Mouse (Mus musculus) liver, embryonic 11.5 days (tissue): ENCODE measurements around the gene Gm49388. TPM values are rescaled to one million over a fixed set of nuclear protein-coding genes. Genes with fewer than 3 reads are reported as not detected.

Source experiments
- ATAC-seq: fragments of 200-750 bp; cut with Nextera tagmentation; replicated peaks from 2 replicates; pipeline ENCODE4 v1.8.0; 2017; ENCODE audit warnings: moderate number of reproducible peaks, mild to moderate bottlenecking, moderate TSS enrichment, moderate library complexity; ENCODE audit not compliant: low FRiP score
- DNase-seq: peaks from one replicate; pipeline ENCODE4 v3.0.0-alpha.2; 2017; ENCODE audit warnings: low spot score
- H3K27ac ChIP-seq: fragments of 300-500 bp; sonication (generic); 2 replicates; pipeline ENCODE4 v1.5.1; 2014; ENCODE audit warnings: mild to moderate bottlenecking, low read depth, low read length, control low read depth
- H3K27me3 ChIP-seq: fragments of 300-500 bp; sonication (generic); replicated peaks from 2 replicates; pipeline ENCODE4 v1.6.1; 2014; ENCODE audit warnings: low read length, mixed read lengths; ENCODE audit not compliant: control insufficient read depth, insufficient read depth
- H3K36me3 ChIP-seq: fragments of 300-500 bp; sonication (generic); 2 replicates; pipeline ENCODE4 v1.6.1; 2014; ENCODE audit warnings: mild to moderate bottlenecking, low read length, moderate library complexity, mixed read lengths; ENCODE audit not compliant: control insufficient read depth, insufficient read depth
- H3K4me1 ChIP-seq: fragments of 300-500 bp; sonication (generic); replicated peaks from 2 replicates; pipeline ENCODE4 v1.6.1; 2014; ENCODE audit warnings: low read length, mixed read lengths; ENCODE audit not compliant: control insufficient read depth, insufficient read depth
- H3K4me2 ChIP-seq: fragments of 300-500 bp; sonication (generic); 2 replicates; pipeline ENCODE4 v1.6.1; 2014; ENCODE audit warnings: mild to moderate bottlenecking, control low read depth, moderate library complexity
- H3K4me3 ChIP-seq: fragments of 300-500 bp; sonication (generic); 2 replicates; pipeline ENCODE4 v1.5.1; 2014; ENCODE audit warnings: low read depth, low read length, control low read depth
- H3K9ac ChIP-seq: fragments of 300-500 bp; sonication (generic); 2 replicates; pipeline ENCODE4 v1.6.1; 2014; ENCODE audit warnings: low read depth, low read length, control low read depth
- H3K9me3 ChIP-seq: fragments of 300-500 bp; sonication (generic); 2 replicates; pipeline ENCODE4 v1.6.1; 2016; ENCODE audit warnings: low read length, inconsistent platforms, mixed read lengths; ENCODE audit not compliant: control insufficient read depth
- WGBS: fragments of 180-500 bp; shearing (Covaris S2); extraction: QIAGEN DNeasy Blood & Tissue Kit; methylation state at CpG from one replicate; pipeline ENCODE4 v1.1.7; 2014; 5-methylcytosine and 5-hydroxymethylcytosine counted together
- polyA plus RNA-seq: library from polyadenylated mRNA; unstranded; fragments of >200 nt; fragmentation: Nextera tagmentation; extraction: Ambion mirVana; gene quantifications from 2 replicates; pipeline ENCODE4 v1.2.1, GENCODE M21; 2014

The Gm49388 gene
- polyA plus RNA-seq: not detected in 2 replicates

DNA sequence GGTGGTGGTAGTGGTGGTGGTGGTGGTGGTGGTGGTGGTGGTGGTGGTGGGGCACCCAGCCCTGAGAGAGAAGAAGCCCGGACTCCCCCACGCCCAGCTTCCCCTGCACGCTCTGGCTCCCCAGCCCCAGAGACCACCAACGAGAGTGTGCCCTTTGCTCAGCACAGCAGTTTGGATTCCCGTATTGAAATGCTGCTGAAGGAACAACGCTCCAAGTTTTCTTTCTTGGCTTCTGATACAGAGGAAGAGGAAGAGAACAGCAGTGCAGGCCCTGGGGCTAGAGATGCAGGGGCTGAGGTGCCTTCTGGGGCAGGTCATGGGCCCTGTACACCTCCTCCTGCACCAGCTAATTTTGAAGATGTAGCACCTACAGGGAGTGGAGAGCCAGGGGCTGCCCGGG, at the start of gene Gm49388:
Gene Gm49388, plus strand, starts transcription at position 301 of the 400 bp plus-strand sequence.
- ATAC-seq: no peak
- H3K36me3 ChIP-seq: peaks cover 75% of the 10 kb centered on the region
- H3K9me3 ChIP-seq: no peaks in the 10 kb centered on the region
- H3K4me1 ChIP-seq: no peaks in the 10 kb centered on the region
- no peak within 1 kb of the TSS; the same call in 1 of the 2 replicates for H3K27ac ChIP-seq
- no peak within 1 kb of the TSS for H3K4me2 ChIP-seq
- H3K4me3 ChIP-seq: no peak within 1 kb of the TSS
- no peak for DNase-seq
- H3K9ac ChIP-seq: no peak within 1 kb of the TSS
- H3K27me3 ChIP-seq: no peaks in the 10 kb centered on the region
- WGBS: 95% methylated on average over 7 of the region's 7 CpGs

DNA sequence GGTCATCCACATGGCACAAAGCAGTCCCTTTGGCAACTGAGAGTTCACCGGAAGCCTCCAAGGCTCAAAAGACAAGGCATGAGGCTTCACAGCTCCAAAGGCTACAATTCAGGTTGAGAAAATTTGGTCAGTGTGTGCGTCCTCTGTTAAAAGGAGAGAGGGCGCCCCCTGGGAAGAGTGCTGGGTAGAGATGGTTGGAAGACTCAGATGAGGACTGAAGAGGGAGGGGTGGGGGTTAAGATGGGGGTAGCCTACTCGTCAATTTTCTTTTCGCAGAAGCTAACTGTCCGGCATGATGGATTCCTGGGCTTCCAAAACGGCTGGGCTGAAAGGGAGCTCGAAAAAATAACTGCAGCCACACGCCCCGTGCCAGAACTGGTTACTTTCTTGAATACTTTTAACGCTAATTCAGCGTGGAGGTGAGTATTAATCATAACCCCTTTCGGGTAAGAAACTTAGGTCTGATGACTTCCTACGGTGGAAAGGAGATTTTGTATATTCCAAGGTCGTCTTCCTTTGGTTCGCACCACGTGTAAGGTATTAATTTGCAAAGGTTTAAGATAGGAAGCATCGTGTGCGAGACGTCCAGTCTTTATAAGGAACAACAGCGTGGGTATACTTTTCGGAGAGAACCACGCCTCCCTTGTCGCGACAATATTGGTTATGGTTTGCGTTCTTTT, 40.9 kb upstream of the Gm49388 start, which contains the start of gene Fbxl19:
Gene Fbxl19, plus strand, starts transcription at position 178 of the 680 bp plus-strand sequence.
- ATAC-seq: no peak
- peak within 1 kb of the TSS; percentile 83 for H3K9ac ChIP-seq
- WGBS: under 1% methylated on average over 26 of the region's 26 CpGs

DNA sequence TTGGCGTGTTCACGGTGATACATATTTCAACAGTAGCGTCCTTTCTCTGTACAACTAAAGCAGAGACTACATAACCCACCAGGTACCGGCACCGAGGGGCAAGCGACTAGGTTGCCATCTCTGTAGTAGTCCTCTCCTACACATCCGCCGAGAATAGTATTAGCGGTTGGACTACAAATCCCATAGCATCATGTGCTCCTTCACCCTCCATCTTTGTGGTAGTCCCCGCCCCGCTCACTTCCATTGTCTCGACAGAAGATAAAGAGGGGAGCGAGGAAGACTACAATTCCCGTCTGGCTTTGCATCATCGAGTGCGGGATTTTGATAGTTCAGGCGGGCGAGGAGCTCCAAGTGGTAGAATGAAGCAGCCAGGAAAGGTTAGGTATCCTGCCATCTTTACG, 40.2 kb upstream of the Gm49388 start:
- H3K4me3 ChIP-seq: peak overlapping the region; percentile 76
- peaks cover 3% of the 10 kb centered on the region; the same call in 1 of the 2 replicates for H3K36me3 ChIP-seq
- no peaks in the 10 kb centered on the region for H3K27me3 ChIP-seq
- peak; percentile 85 for DNase-seq
- WGBS: under 1% methylated on average over 19 of the region's 19 CpGs
- H3K4me1 ChIP-seq: peaks cover 7% of the 10 kb centered on the region
- peak overlapping the region; percentile 86 for H3K27ac ChIP-seq
- no peaks in the 10 kb centered on the region for H3K9me3 ChIP-seq
- ATAC-seq: peak; percentile 86
- peak overlapping the region; percentile 83 for H3K9ac ChIP-seq
- H3K4me2 ChIP-seq: peak overlapping the region; percentile 98

More for the DNA sequence above, 40.9 kb upstream of the Gm49388 start, which contains the start of gene Fbxl19:
- peak within 1 kb of the TSS; percentile 86 for H3K27ac ChIP-seq
- H3K4me2 ChIP-seq: peak within 1 kb of the TSS; percentile 98
- no peaks in the 10 kb centered on the region for H3K27me3 ChIP-seq
- H3K36me3 ChIP-seq: no peaks in the 10 kb centered on the region; the same call in 1 of the 2 replicates
- peak; percentile 76 for DNase-seq
- no peaks in the 10 kb centered on the region for H3K9me3 ChIP-seq
- peaks cover 7% of the 10 kb centered on the region for H3K4me1 ChIP-seq
- H3K4me3 ChIP-seq: peak within 1 kb of the TSS; percentile 76

DNA sequence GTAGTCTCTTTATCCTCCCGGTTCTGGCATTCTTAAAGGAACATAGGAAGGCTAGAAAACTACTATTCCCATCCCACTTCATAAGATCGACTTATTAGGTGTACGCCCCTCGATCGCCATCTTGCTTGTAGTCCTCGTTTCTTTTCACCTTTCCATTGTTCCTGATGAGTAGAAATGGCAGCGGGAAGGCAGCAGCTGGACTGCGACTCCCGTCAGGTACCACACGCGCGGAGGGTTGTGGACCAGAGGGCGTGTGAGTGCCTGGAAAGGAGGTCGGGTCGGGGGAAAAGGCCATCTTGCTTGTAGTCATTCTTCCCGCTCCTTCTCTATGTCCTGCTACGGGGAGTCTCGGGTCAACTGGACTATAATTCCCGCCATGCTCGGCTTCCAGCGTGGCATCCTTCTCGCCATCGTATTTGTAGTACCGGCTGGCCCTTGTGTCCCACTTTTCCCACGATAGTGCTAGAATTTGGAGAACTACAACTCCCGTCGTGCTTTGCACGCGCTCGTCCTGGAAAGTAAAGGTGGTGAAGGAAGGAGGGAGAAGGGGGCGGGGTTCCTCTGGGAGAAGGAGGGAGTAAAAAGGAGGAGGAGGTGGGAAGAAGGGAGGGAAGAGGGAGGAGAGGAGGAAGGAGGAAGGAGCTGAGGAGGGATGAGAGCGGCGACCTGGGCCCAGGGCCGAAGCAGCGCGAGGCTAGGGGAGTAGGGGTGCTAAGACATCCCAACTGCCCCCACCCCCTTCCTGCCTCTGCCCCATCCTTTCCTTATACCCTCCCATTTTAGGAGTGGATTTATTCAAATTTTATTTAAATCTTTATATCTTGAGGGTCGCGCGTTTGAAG, 39.5 kb upstream of the Gm49388 start:
- Histone ChIP-seq H3K27ac (peak overlapping the region; percentile 86), H3K36me3 (peaks cover 5% of the 10 kb centered on the region), H3K4me1 (peaks cover 7% of the 10 kb centered on the region), H3K9me3 (no peaks in the 10 kb centered on the region), H3K9ac (peak overlapping the region; percentile 83), H3K27me3 (no peaks in the 10 kb centered on the region), H3K4me2 (peak overlapping the region; percentile 98), H3K4me3 (peak overlapping the region; percentile 76)
- WGBS: under 1% methylated on average over 39 of the region's 39 CpGs
- ATAC-seq: peak; percentile 69
- peak; percentile 91 for DNase-seq

DNA sequence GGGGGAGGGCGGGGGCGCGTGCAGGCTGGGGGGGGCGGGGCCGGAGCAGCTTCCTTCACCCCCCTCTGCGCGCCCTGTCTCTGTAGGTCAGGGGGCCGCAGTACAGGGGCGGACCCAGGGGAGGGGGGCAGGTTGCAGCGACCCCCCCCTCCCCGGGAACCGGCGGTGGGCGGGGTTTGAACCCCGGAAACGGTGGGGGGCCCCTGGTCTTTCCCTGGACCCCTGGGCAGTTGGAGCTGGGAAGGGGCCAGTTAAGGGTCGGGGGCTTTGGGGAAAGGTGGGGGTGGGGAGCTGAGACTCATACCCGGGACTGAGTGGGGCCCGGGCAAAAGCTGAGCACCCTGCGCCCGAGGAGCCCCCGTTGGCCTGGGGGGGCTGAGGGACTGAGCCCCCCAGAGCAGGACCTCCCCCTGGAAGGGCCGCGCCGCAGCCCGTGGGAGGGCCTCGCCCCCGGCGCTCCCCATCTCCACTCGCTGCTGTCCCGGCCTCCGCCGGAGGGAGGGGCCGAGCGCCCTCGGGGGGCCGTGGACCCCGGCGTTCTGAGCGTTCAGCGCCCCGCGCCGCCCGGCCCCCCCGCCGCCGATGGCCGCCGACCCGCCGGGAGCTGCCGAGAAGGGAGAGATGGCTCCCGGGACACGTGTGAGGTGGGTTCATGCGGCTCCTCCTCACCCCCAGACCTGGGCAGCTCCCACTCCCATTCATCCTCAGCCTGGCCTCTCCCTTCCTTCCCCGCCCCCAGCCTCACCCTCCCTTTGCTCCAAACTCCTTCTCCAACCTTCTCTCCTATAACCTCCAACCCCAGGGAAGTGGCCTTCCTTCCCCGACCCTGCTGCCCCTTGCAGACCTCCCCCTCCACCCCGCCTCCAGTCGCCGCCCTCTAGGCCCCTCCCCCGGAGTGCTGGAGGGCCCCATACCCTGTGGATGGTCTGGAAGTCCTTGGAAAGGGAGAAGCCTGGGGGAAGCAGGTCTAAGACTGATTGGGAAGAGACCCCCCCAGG, 38.6 kb upstream of the Gm49388 start:
- Histone ChIP-seq H3K27ac (peak overlapping the region; percentile 86), H3K4me3 (peak overlapping the region; percentile 76), H3K9me3 (no peaks in the 10 kb centered on the region), H3K4me1 (peaks cover 7% of the 10 kb centered on the region), H3K4me2 (peak overlapping the region; percentile 98), H3K36me3 (peaks cover 10% of the 10 kb centered on the region), H3K27me3 (no peaks in the 10 kb centered on the region), H3K9ac (peak overlapping the region; percentile 83)
- peak; percentile 71 for DNase-seq
- under 1% methylated on average over 60 of the region's 62 CpGs for WGBS
- peak; percentile 16 for ATAC-seq

DNA sequence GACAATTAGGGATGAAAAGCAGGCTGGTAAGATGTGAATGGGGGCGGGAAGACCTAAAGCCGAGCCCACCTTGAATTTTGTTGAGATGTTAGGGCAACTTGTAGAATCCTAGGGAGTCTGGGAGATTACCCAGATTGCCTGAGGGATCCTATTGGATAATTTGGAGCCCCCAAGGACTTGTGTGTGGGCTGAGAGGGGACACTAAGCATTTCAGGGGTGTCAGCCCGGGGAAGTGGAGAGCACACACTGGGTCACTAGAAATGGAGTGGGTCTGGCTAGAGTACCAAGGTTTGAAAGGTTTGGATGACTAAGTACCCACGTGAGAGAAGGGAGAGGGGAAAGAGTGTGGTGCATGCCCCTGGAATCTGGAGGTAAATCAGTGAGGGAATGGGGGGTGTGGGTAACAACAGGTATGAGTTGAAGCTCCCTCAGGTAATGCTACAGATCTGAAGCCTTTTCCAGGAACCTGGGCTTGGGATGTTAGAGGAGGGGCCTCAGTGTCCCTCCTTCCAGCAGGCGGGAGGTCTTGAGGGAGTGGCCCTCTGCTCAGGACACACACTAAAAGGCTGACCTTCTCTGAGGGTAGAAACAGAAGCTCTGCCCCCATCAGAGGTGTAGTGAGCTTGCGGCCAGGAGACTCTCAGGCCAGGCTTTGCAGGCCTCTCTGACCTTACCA, 37.7 kb upstream of the Gm49388 start:
- WGBS: 61% methylated on average over 6 of the region's 6 CpGs
- Histone ChIP-seq H3K4me3 (peak overlapping the region; percentile 76), H3K4me1 (peaks cover 7% of the 10 kb centered on the region), H3K27ac (0 out of 2 replicates have a peak overlapping the region, but pooled peaks have one; percentile 86), H3K36me3 (peaks cover 17% of the 10 kb centered on the region), H3K27me3 (no peaks in the 10 kb centered on the region), H3K9me3 (no peaks in the 10 kb centered on the region), H3K4me2 (peak overlapping the region; percentile 98), H3K9ac (no peak overlapping the region; the same call in 1 of the 2 replicates)
- no peak for DNase-seq
- ATAC-seq: no peak

DNA sequence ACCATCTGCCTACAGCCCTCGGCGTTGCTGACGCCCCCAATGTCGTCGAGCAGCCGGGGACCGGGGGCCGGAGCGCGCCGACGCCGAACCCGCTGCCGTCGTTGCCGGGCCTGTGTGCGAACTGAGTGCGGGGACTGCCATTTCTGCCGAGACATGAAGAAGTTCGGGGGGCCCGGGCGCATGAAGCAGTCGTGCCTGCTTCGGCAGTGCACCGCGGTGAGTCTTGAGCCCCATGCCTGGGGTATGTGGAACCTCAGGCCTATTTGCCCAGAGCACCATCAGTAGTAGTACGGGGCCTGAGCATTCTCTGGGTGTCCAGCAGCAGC, 37.2 kb upstream of the Gm49388 start:
- peaks cover 7% of the 10 kb centered on the region for H3K4me1 ChIP-seq
- no peaks in the 10 kb centered on the region for H3K9me3 ChIP-seq
- WGBS: 91% methylated on average over 28 of the region's 28 CpGs
- H3K4me2 ChIP-seq: peak overlapping the region; percentile 98; the same call in 1 of the 2 replicates
- ATAC-seq: no peak
- no peaks in the 10 kb centered on the region for H3K27me3 ChIP-seq
- DNase-seq: no peak
- no peak overlapping the region for H3K27ac ChIP-seq
- no peak overlapping the region for H3K9ac ChIP-seq
- H3K36me3 ChIP-seq: peaks cover 17% of the 10 kb centered on the region
- H3K4me3 ChIP-seq: peak overlapping the region; percentile 76; the same call in 1 of the 2 replicates
